Mouse (Mus musculus) kidney, adult 11 months (tissue): Measurements from ENCODE around the gene Rgs4.

Experiments used
- DNase-seq: peaks from one replicate; pipeline ENCODE4 v3.0.0; 2022

Gene Rgs4

DNA sequence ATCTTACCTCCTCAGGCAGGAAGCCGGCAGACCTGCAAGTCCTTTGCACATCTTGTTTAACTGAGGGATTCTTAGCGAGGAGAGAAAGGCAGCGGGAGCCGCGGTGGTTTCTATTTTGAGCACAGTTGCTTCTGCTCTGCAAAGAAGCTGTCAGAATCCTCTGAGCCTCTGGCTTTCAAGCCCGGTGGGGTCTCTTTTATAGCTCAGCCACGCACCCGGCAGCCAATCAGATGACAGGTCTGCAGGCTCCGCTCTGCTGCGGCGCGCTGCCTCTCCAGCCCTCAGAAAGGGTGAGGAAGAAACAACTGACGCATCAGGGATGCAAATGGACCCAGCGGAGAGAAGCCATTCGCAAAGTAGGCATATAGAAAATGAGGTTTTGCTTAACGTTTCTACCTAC is at the start of gene Rgs4:
Rgs4 (minus strand) TSS at position 170 of the 400 bp plus-strand sequence.
- DNase-seq = peak; percentile 11

DNA sequence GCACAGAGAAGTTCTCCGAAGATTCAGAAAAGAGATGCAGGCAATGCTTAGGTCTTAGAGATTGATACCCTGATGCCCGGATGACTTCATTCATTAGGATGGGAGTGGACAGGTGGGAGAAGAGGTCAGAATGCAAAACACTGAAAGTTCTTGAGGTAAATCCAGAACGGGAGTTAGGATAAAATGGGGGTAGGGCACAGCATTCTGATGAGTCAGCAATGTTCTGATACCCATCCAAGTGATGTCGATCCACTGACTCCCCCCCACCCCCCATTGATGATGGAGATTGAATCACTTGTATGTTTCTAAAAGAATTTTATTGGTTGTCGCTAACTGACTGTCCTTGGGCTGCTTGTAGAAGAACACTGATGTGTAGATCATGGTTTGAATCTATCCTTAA is 45.0 kb upstream of the Rgs4 start:
- no peak for DNase-seq

DNA sequence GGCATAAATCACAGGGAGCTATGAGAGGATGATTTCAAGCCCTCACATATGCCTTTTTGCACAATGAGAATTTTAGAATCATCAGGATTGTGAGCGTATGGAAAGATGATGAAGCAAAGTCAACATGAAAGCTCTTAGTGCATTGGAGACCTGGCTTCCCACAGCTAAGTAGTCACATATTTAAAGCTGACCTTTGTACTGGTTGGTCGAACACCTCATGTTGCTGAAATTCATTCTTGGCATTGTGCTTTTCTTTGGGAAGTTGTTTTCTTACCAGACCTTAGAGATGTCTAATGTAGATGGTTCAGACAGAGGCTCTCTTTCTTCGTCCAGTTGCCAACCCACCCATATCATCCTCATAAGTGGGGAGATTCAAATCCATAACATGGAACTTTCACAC is 38.5 kb upstream of the Rgs4 start:
- no peak for DNase-seq

DNA sequence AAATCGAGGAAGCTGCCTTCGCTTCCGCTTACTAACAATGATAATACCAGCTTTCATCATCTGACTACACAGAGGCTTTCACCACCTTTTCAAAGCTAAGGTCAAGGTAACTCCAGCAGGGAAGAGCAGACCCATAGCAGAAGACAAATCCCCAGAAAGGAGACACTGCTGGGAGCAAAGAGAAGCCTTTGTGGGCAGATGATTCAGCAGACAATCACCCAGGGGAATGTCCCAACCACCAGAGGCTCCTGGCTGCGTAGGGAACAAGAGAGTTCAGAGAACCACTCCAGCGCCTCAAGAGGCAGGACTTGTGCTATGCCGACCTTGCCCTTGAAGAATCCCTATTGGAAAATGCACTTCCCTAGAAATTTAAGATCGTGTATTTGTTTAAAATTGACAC is 29.1 kb upstream of the Rgs4 start:
- DNase-seq = no peak

DNA sequence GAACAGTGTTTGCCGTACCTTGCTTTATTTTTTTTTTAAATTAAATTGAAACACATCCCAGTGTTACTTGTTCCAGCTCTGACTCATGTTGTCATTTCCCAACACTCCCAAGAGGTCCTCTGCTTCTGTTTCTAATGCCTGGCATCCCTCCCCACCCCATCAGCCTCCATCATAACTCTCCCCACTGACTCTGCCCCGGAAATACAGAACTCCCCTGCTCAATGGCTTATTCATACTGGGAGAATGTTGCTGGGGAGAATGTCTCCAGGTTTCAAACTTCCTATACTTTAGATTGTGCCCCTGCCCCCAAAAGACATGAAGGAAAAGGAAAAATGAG is 17.1 kb upstream of the Rgs4 start:
- no peak for DNase-seq

DNA sequence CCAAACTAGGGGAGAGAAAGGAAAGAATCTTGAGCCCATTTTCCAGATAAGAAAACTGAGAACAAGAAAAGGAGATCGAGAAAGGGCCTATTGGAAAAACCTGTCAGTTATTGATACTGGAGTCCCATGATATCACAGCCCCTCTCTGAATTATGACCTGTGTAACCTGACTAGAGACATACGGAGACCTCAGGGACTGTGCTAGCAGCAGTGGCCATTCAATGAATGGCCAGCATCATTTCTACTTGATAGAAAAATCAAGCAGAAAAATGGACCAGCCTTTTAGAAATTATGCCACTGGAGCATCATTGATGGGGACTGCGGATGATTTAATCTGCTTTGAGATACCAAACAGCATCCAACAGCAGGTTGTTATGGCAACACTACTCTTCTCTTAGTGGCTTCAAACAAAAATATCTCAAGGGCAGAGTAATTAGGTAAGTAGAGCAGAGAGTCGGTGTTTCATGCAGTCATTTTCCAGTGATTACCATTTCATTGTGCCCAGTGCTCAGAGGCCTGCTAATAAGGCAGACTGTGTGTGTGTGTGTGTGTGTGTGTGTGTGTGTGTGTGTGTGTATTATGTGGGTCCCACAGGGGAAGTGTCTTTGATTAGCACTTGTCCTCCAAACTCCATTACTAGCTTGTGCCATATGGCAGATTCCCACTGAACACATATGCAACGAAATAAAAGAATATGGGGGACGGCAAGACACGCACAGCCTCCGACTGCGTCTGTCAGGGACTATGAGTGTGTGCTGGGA is 16.6 kb upstream of the Rgs4 start:
- no peak for DNase-seq

DNA sequence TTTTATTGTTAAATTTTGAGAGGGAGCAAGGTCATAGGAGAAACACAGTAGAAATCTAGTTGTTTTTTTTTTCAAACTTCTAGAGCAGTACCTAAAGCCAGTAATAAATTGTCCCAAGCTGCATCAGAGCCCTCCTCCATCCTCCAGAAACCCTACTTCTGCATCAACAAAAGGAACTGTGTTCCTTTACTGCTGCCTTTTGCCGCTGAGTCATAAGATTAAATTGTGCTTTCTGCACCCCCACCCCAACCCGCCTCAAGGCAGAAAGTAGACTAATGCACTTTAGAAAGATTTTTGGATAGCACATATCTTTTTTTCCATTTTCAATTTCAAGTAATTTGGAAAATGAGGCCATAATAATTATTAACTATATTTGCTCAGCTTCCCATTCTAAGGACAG is 15.1 kb upstream of the Rgs4 start:
- no peak for DNase-seq

DNA sequence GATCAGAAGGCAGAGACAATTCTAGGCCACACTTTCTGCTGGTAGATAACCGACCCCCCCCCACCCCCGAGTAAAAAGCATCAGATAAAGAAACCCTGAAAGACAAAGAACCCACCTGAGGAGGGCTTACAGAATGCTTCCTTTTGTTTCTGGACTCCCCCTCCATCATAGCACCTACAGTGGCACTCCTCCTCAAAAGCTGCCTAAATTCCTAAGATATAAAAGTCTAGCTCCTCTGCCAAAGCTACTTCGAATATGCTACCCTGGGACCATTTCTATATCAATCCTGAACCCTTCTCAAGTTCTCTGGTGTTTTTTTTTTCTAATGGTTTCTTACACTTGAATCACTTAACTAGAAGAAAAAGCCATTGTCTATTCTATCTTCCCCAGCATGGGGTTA is 9.1 kb upstream of the Rgs4 start:
- no peak for DNase-seq

DNA sequence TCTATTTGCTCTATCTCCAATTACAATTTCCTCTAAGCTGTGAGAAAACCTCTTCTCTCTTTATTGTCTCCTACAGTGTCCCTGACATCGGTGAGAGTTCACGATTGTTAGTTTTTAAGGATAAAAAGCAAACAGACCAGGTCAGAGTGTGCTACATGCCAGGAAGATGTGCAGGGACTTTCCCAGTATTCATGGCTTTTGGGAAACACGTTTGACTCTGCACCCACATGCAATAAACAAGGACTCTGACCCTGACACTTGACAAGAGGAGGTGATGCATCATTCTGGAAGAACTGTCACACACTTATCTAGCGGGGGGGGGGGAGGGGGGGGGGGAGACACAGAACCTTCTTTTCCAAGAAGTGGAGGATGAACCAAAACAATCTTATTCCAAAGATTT is 5.0 kb upstream of the Rgs4 start:
- no peak for DNase-seq

DNA sequence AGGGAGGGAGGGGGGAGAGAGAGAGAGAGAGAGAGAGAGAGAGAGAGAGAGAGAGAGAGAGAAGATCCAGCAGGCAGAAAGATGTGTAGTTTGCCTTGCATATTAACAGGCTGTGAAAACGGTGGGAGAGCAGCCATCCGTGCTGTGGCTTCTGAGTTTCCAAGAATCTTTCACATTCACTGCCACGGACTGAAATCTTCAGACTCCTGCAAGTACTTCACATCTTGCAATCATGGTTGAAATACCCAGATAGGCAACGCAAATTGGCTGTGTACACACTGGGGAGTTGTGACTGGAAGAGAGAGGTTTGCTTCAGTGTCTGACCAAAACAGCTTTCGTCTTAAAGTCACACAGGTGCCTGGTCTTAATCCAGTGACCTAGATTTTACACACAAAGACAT is 997 bp upstream of the Rgs4 start:
- no peak for DNase-seq

DNA sequence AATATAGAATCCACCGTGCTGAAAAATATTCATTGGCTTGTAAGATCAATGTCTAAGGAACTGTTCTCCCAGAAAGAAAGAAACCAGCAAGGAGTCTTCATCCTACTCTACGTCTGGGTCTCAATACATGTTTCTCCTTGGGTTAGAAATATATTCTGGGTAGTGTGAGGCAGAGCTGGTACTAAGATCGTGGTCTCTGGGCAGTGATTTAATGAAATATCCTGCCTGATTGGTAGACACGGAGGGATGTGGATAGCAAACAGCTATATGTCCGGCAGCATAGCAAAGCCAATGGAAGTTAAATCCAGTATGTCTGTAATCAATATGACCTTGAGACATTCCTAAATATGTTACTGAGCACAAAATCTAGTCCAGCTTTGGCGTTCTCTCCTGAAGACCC is 460 bp upstream of the Rgs4 start:
- no peak for DNase-seq

DNA sequence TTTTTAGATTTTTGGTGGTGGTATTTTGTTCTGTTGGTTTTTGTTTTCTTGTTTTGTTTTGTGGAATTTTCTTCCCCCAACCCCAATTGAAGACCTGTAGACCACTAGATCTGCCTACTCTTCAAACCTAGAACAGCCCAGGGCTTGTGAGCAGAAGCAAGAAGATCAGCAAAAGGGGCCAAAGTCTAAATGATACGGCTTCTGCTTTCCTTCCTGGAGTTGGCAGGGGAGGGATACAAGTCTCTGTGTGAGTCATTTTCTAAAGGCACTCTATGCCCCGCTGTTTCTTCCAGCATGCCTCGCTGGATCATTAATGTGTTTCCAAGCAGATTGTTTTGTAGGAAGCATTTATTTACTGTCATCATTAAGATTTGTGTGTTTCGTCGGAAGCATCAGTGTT is 6.3 kb downstream of the Rgs4 start:
- DNase-seq = no peak

DNA sequence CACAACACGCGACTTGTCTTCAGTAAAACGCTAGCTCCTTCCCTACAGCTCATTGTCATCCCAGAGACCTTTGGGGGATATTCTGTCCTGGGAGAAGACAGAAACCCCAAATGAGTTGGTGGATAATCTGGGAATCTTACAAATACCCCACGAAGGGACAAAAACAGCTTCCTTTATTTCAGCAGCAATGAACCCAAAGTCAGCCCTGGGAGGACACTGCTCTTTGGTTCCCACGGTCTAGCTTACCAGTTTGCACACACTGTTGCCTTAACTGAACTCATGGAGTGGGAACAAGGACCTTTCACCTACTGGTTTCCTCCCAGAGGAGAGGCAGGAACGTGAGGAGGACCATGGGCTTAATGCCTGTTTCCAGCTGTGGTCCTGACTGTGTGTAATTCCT is 10.2 kb downstream of the Rgs4 start:
- DNase-seq = peak; percentile 2

DNA sequence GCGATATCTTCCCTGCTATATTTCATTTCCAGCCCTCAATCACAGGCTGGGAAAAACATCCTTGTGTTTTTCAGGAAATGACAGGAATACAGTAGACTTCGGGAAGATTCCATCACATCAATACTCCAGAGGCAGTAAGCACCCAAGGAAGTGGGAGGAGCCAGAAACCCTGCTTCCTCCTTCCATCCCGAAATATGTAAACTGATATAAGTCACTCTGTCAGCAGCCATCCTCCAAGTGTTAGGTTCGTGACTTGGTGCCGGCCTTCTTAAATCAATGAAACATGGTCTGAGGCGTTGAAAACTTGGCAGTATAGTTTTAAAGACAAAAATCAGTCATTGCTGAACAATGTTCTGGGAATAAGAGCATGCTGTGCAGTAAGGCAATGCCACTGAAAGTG is 11.3 kb downstream of the Rgs4 start:
- DNase-seq = no peak

DNA sequence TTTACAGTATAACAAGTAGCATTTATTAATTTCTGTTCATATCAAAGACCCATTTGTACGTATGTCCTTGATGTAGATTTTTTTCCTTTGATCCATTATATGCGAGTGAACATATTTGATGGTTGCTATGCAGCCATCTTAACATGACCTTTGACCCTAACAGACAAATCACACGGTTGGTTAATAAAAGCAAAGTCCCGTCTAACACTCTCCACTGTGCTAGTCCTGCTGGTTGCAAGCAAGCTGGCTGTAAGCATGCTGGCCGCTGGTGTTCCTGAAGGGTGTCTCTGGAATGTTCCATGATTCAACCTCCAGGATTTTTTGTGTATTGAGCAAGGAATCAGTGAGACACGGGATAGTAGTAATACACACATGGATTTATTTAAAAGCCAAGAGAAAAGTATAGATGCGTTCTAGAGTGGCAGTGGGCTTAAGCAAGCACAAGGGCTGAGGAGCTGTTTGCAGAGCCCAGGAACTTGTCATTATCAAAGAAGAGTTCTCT is 16.8 kb downstream of the Rgs4 start:
- DNase-seq = no peak

DNA sequence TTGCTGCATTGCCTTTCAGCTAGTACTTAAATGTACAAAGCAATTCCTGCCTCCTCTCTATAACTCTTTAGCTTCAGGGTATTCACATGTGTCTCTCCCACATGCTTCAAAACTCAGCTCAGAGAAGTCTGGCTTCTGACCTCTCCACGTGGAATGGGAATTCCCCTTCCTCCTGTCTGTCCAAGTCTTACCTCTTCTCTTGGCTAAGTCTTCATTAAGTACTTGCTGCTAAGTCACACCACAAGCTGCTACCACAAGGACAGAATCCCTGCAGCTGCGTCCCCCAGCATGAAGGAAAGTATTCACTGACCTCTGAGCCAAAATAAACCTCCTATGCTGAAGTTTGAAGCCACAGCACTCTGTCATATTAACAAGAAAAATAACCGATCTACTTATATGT is 21.1 kb downstream of the Rgs4 start:
- DNase-seq = no peak

DNA sequence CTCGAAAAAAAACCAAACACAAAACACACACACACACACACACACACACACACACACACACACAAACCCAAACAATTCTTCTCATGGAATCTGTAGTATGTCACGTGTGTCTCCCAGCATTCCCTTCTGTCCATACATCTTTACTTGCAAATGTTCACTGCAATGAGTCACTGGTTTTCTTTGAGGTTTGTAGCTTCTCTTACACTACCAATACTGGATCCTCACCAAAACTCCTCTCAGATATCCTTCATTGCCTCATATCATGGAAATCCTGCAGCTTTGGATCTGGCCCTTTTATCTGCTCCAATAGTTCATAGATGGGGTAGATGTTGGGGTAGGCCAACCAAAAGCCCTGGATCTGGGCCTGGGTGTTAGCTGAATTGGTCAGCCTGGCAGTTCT is 25.6 kb downstream of the Rgs4 start:
- DNase-seq = no peak

DNA sequence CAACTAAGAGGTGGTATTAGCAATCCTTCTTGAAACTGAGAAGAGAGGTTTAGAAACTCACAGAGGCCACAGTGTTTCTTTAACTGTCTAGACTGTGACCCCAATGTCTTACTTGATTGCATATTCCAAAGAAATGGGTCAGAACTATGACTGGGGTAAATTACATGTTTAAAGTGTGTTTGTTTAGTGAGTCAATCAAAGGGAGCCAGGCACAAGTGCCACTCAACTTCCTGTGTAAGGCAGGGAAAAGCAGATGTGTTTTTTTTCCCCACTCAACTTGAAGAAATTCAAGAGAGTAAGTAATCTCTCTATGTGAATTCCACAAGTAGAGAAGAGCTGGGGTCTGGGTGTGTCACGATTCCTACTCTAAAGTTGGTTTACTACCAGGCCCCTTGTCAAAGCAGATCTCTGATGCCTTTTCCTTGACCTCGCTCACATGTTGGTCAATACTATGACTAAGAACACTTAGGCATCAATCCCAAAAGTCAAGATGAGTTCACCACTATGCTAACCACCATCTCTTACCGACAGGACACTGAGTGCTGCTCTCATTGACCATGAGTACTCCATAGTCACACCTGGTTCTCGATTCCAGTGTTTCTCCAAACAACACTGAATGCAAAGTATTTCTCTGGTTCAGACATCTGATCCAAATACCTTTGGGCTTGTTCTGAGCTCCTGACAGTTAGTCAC is 42.9 kb downstream of the Rgs4 start:
- DNase-seq = no peak

DNA sequence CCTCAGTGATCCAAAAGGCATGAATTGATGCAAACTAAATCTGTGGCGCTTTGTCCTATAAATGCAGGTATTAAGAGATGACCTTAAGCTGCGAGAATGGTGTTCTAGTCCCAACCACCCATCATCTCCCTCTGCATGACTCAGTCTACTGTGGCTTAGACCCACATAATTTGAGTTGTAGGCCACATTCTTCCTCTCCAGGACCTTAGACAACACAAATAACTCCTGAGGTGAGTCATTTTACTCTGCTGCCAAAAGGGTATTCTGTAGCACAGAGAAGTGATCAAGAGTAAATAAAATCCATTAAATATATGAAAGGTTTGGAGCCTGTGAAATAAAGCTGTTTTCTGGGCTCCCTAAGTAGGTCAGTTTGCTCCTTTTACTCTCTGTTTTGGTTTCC is 48.3 kb downstream of the Rgs4 start:
- DNase-seq = no peak

DNA sequence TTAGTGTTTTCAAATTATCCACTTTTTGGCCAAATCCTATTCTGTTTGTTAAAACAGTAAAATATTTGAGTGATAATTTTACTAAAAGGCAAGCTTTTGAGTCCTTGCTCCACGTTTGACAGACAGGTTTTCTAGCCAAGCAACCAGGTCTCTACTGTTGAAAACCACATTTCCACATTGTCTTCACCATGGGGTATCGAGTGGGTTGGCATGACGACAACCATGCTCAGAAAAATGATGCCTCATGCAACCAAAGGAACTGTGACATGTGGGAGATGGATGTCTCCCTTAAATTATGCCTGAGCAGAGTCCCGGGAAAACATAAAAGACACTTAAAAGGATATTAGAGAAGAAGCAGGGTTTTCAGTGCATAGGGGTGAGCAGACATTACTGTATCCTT is 50.2 kb downstream of the Rgs4 start:
- no peak for DNase-seq

DNA sequence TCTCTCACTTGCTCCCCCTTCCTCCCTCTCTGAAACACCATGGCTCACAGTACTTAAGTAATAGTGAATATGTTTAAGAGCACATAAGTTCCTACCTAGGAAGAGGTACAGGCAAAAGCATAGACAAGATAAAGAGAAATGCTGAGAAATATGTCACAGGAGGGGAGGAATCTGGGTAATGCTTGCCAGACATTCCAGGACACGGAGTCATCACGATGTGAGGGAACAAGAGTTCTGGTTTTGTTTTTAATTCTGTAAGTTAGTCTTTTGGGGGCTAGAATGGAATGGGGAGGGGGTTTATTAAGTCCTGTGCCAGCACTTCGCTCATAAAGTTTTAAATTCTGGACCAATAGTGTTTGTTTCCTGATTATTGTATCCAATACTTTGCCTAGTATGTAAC is 52.1 kb downstream of the Rgs4 start:
- DNase-seq = no peak

DNA sequence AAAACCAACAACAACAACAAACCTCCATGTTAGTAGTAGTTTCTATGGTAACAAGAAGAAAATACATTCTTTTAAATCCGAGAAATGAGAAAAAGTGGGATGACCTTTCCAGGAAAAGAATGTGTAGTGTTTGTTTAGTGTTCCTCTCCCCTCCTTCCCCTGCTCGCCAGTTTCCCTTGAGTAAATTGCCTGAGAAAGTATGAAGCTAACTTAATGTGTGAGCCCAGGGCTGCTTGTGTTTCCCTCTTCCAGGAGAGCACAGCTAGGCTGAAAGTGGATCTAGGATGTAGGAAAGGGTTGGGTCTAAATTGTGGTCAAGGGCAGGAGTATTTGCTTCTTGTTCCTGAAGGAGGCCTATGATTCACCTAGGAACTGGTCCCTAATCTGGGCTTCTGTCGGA is 53.9 kb downstream of the Rgs4 start:
- DNase-seq = no peak

DNA sequence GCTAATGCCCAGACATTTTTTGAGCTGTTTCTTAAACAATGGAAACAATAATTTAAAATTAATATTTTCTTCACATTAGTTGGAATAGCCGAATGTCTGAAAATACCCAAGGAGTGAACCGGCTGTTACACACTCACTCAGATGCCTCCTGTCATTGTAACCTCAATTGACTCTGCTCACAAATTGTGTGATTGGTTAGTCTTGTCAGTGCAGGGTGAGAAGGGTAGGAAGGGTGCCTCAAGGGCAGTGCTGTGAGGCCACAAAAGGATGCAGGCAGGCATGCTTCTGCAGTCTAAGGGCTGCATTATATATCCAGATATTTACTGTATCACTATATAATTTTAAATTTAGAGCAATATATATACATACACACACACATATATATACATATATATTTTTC is 54.4 kb downstream of the Rgs4 start:
- no peak for DNase-seq
